Mouse (Mus musculus): ENCODE measurements around the gene Adamts9. TPM values are rescaled to one million over a fixed set of nuclear protein-coding genes. Genes with fewer than 3 reads are reported as not detected.

Adamts9 gene
- total RNA-seq, 4 experiments from 2014 or later = 8.3 to 10.0 (median 8.8) TPM

- DNase-seq (ENCODE audit: low spot score in 2 of 2) = no peak
Observed at GRCm38 (mm10) chr6:92928261-92928660, 15.0 kb downstream of the Adamts9 start.

- no peak for DNase-seq (ENCODE audit: low spot score in 2 of 2)
Observed at GRCm38 (mm10) chr6:92924536-92924935, 18.8 kb downstream of the Adamts9 start.

- no peak for DNase-seq (ENCODE audit: low spot score in 2 of 2)
Observed at GRCm38 (mm10) chr6:92921843-92922242, 21.4 kb downstream of the Adamts9 start.

- no peak for DNase-seq (ENCODE audit: low spot score in 2 of 2)
Observed at GRCm38 (mm10) chr6:92920938-92921689, 22.2 kb downstream of the Adamts9 start.

GRCm38 (mm10) chr6:92910611-92911010, 32.7 kb downstream of the Adamts9 start:
- DNase-seq (ENCODE audit: low spot score in 2 of 2) = no peak

GRCm38 (mm10) chr6:92909361-92909760, 33.9 kb downstream of the Adamts9 start:
- DNase-seq (ENCODE audit: low spot score in 2 of 2) = no peak

GRCm38 (mm10) chr6:92905922-92906321, 37.4 kb downstream of the Adamts9 start:
- DNase-seq (ENCODE audit: low spot score in 2 of 2) = no peak

- DNase-seq (ENCODE audit: low spot score in 2 of 2) = no peak
Observed at GRCm38 (mm10) chr6:92904491-92904890, 38.8 kb downstream of the Adamts9 start.

- DNase-seq (ENCODE audit: low spot score in 2 of 2) = no peak
Observed at GRCm38 (mm10) chr6:92904037-92904436, 39.3 kb downstream of the Adamts9 start.

GRCm38 (mm10) chr6:92891535-92891934, 51.8 kb downstream of the Adamts9 start:
- DNase-seq (ENCODE audit: low spot score in 2 of 2) = no peak

GRCm38 (mm10) chr6:92883131-92883900, 60.0 kb downstream of the Adamts9 start:
- no peak for DNase-seq (ENCODE audit: low spot score in 2 of 2)

- no peak for DNase-seq (ENCODE audit: low spot score in 2 of 2)
Observed at GRCm38 (mm10) chr6:92882446-92882845, 60.8 kb downstream of the Adamts9 start.

GRCm38 (mm10) chr6:92879700-92880265, 63.5 kb downstream of the Adamts9 start:
- DNase-seq (ENCODE audit: low spot score in 2 of 2) = no peak

GRCm38 (mm10) chr6:92878771-92879170, 64.5 kb downstream of the Adamts9 start:
- DNase-seq (ENCODE audit: low spot score in 2 of 2) = no peak

GRCm38 (mm10) chr6:92877236-92877635, 66.1 kb downstream of the Adamts9 start:
- DNase-seq (ENCODE audit: low spot score in 2 of 2) = no peak

- no peak for DNase-seq (ENCODE audit: low spot score in 2 of 2)
Observed at GRCm38 (mm10) chr6:92876121-92876520, 67.2 kb downstream of the Adamts9 start.

- no peak for DNase-seq (ENCODE audit: low spot score in 2 of 2)
Observed at GRCm38 (mm10) chr6:92875340-92875739, 68.0 kb downstream of the Adamts9 start.

- no peak for DNase-seq (ENCODE audit: low spot score in 2 of 2)
Observed at GRCm38 (mm10) chr6:92874854-92875253, 68.4 kb downstream of the Adamts9 start.

GRCm38 (mm10) chr6:92872766-92873165, 70.5 kb downstream of the Adamts9 start:
- DNase-seq (ENCODE audit: low spot score in 2 of 2) = no peak

GRCm38 (mm10) chr6:92871813-92872212, 71.5 kb downstream of the Adamts9 start:
- DNase-seq (ENCODE audit: low spot score in 2 of 2) = no peak

GRCm38 (mm10) chr6:92869582-92870219, 73.6 kb downstream of the Adamts9 start:
- DNase-seq (ENCODE audit: low spot score in 2 of 2) = no peak

- DNase-seq (ENCODE audit: low spot score in 2 of 2) = no peak
Observed at GRCm38 (mm10) chr6:92869089-92869581, 74.2 kb downstream of the Adamts9 start, which contains the start of gene Gm15737. Gene Gm15737 (plus strand): TSS chr6:92869357.

Data from layer of hippocampus, adult 8-10 months (tissue).